Mouse (Mus musculus) gastrocnemius, postnatal 4 days (tissue): ENCODE results near the gene Scpep1. TPM values are rescaled to one million over a fixed set of nuclear protein-coding genes. Genes with fewer than 3 reads are reported as not detected.
A peak's percentile ranks its signal among the peaks of the same experiment; 100 is the strongest.
"Not testable (repeated sequence)": the region's sequence is repeated elsewhere in the genome, so short reads cannot be mapped to it uniquely, and the experiment has no call there.

Source experiments
- DNase-seq, 2 experiments: peaks; one replicate each; pipeline ENCODE4 v3.0.0; 2021 to 2022; ENCODE audit warnings: low spot score in 2 of 2, mixed read lengths in 2 of 2
- total RNA-seq, 2 experiments: library from RNA; stranded (reverse); gene quantifications; 2 replicates each; pipeline ENCODE4 v1.2.3; 2021

Gene Scpep1
- total RNA-seq, 2 experiments from 2014 or later: 37.2 to 44.1 TPM

GRCm38 (mm10) chr11:88931692-88932530 lies 23.4 kb downstream of the Scpep1 start:
- no peak for DNase-seq

- no peak for DNase-seq
Observed at GRCm38 (mm10) chr11:88926566-88926965, 28.7 kb downstream of the Scpep1 start.

GRCm38 (mm10) chr11:88909388-88910036 lies 45.8 kb downstream of the Scpep1 start:
- peak in 1 of 2 experiments; percentile 41 for DNase-seq

GRCm38 (mm10) chr11:88908557-88909211 lies 46.6 kb downstream of the Scpep1 start:
- DNase-seq: peak in 1 of 2 experiments; percentile 68

GRCm38 (mm10) chr11:88907886-88908285 lies 47.4 kb downstream of the Scpep1 start:
- DNase-seq: no peak

- no peak for DNase-seq
Observed at GRCm38 (mm10) chr11:88905621-88906020, 49.6 kb downstream of the Scpep1 start.

- no peak for DNase-seq
Observed at GRCm38 (mm10) chr11:88904080-88904479, 51.2 kb downstream of the Scpep1 start.

- no peak for DNase-seq
Observed at GRCm38 (mm10) chr11:88902762-88903161, 52.5 kb downstream of the Scpep1 start.

GRCm38 (mm10) chr11:88901341-88901802 lies 53.9 kb downstream of the Scpep1 start:
- no peak for DNase-seq

GRCm38 (mm10) chr11:88899561-88899960 lies 55.7 kb downstream of the Scpep1 start:
- no peak for DNase-seq

- DNase-seq: no peak
Observed at GRCm38 (mm10) chr11:88898380-88898763, 56.9 kb downstream of the Scpep1 start.

- no peak for DNase-seq
Observed at GRCm38 (mm10) chr11:88897624-88898379, 57.5 kb downstream of the Scpep1 start.

- DNase-seq: peak in 1 of 2 experiments; percentile 20
Observed at GRCm38 (mm10) chr11:88895800-88896232, 59.4 kb downstream of the Scpep1 start.

GRCm38 (mm10) chr11:88895235-88895634 lies 60.0 kb downstream of the Scpep1 start:
- DNase-seq: peak in 1 of 2 experiments; percentile 38

GRCm38 (mm10) chr11:88894279-88894678 lies 61.0 kb downstream of the Scpep1 start:
- DNase-seq: not testable (repeated sequence)

GRCm38 (mm10) chr11:88893501-88893900 lies 61.8 kb downstream of the Scpep1 start:
- not testable (repeated sequence) for DNase-seq

- DNase-seq: peak in 1 of 2 experiments; percentile 19
Observed at GRCm38 (mm10) chr11:88892789-88893188, 62.5 kb downstream of the Scpep1 start.

- DNase-seq: peak; percentile 75 to 84
Observed at GRCm38 (mm10) chr11:88891921-88892561, 63.2 kb downstream of the Scpep1 start.

GRCm38 (mm10) chr11:88891446-88891845 lies 63.8 kb downstream of the Scpep1 start:
- peak in 1 of 2 experiments; percentile 43 for DNase-seq

GRCm38 (mm10) chr11:88890904-88891303 lies 64.4 kb downstream of the Scpep1 start:
- DNase-seq: not testable (repeated sequence)
